10 mouse cellular contexts compared by ENCODE assay signal in genomic region chr13:35087246-35088040, GRCm38 (mm10).
DNase-seq lines count a peak whose midpoint lies in the region; ATAC-seq and TF ChIP-seq lines count a peak whose summit lies in the region.
"Had no signal": no experiment of that assay in that cellular context is flagged by ENCODE, and none has a peak within 500 bp of the region (broad histone marks: within the 10 kb centered on the region; RNA-seq: fewer than 3 reads in every experiment).

No protein-coding gene starts in this region.

- H3K4me2 ChIP-seq in limb, embryonic 15.5 days = no peak overlapping the region
- H3K4me2 ChIP-seq: limb, embryonic 13.5 days had no signal

- no peak for TF ChIP-seq POLR2A in brain, embryonic 14.5 days (IDR thresholded peaks at IDR 0.05; ENCODE audit: borderline replicate concordance, extremely low read depth, insufficient read depth, insufficient read length, poor library complexity, severe bottlenecking)

- no peaks in the 10 kb centered on the region for H3K9me3 ChIP-seq in limb, embryonic 15.5 days
- no peaks in the 10 kb centered on the region for H3K9me3 ChIP-seq in limb, embryonic 10.5 days (replicated peaks)
- H3K9me3 ChIP-seq: limb, embryonic 13.5 days had no signal

- ATAC-seq in limb, embryonic 15.5 days (ENCODE audit: insufficient number of reproducible peaks, low FRiP score, low TSS enrichment, low read depth) = peak; percentile 75; the same call in 1 of the 2 replicates

- no peak for DNase-seq in limb, embryonic 10.5 days (ENCODE audit: low spot score)
- peak; percentile 62 for DNase-seq in brain, embryonic 14.5 days (ENCODE audit: low read depth)
- peak; percentile 21 for DNase-seq in gastrocnemius, postnatal 10 days
- DNase-seq in left cerebral cortex, adult 11 months (ENCODE audit: low spot score) = peak; percentile 4
- DNase-seq in testis, postnatal 14 days (ENCODE audit: low spot score) = peak; percentile 8
- DNase-seq in yolk sac, embryonic 10.5 days (ENCODE audit: low spot score) = no peak
- DNase-seq in retina, postnatal 1 day = no peak

- no peak for TF ChIP-seq CTCF in brain, embryonic 14.5 days (IDR thresholded peaks at IDR 0.05; ENCODE audit: borderline replicate concordance, extremely low read depth, insufficient read depth, insufficient read length)

- H3K9ac ChIP-seq in limb, embryonic 15.5 days = no peak overlapping the region
- H3K9ac ChIP-seq: limb, embryonic 13.5 days had no signal

- H3K4me3 ChIP-seq in limb, embryonic 15.5 days = no peak overlapping the region
- H3K4me3 ChIP-seq in limb, embryonic 10.5 days = no peak overlapping the region
- H3K4me3 ChIP-seq: erythroblast, embryonic 14.5 days; limb, embryonic 13.5 days had no signal

- H3K36me3 ChIP-seq in limb, embryonic 15.5 days = no peaks in the 10 kb centered on the region
- no peaks in the 10 kb centered on the region for H3K36me3 ChIP-seq in limb, embryonic 10.5 days
- H3K36me3 ChIP-seq: limb, embryonic 13.5 days had no signal

- no peak overlapping the region for H3K27ac ChIP-seq in limb, embryonic 15.5 days
- H3K27ac ChIP-seq in limb, embryonic 10.5 days = no peak overlapping the region
- H3K27ac ChIP-seq: limb, embryonic 13.5 days had no signal

- no peaks in the 10 kb centered on the region for H3K4me1 ChIP-seq in limb, embryonic 15.5 days
- H3K4me1 ChIP-seq in limb, embryonic 10.5 days = no peaks in the 10 kb centered on the region
- H3K4me1 ChIP-seq: limb, embryonic 13.5 days had no signal

- 61% methylated on average over 6 of the region's 6 CpGs for WGBS in limb, embryonic 15.5 days
- 88% methylated on average over 6 of the region's 6 CpGs for WGBS in limb, embryonic 10.5 days

- H3K27me3 ChIP-seq in limb, embryonic 15.5 days = no peaks in the 10 kb centered on the region
- no peaks in the 10 kb centered on the region for H3K27me3 ChIP-seq in limb, embryonic 10.5 days (ENCODE audit: low read depth, poor library complexity, severe bottlenecking)
- H3K27me3 ChIP-seq: limb, embryonic 13.5 days had no signal

Comparison
In these comparisons a context has a peak if more than half of its experiments do, and no peak if none do; other contexts are left out.
1. DNase-seq: peak in brain, embryonic 14.5 days (single experiment), gastrocnemius, postnatal 10 days (single experiment), left cerebral cortex, adult 11 months (single experiment) and testis, postnatal 14 days (single experiment); none in limb, embryonic 10.5 days (single experiment), yolk sac, embryonic 10.5 days (single experiment) and retina, postnatal 1 day (single experiment).